Mouse (Mus musculus) fibroblast of lung, adult 2 months (primary cell): Measurements from ENCODE around the gene Nlgn1.

ENCODE experiments used
- DNase-seq: peaks from one replicate; pipeline ENCODE4 v3.0.0-alpha.2; 2011; ENCODE audit warnings: low read depth

The Nlgn1 gene

GRCm38 (mm10) chr3:26332400-26333238, at the start of gene Nlgn1:
Gene Nlgn1, minus strand, starts transcription at chr3:26332460.
- DNase-seq: no peak

- no peak for DNase-seq
Observed at GRCm38 (mm10) chr3:26378272-26378671, 46.0 kb upstream of the Nlgn1 start.

- no peak for DNase-seq
Observed at GRCm38 (mm10) chr3:26355082-26355481, 22.8 kb upstream of the Nlgn1 start.

GRCm38 (mm10) chr3:26354483-26355030, 22.3 kb upstream of the Nlgn1 start:
- no peak for DNase-seq

GRCm38 (mm10) chr3:26337495-26337894, 5.2 kb upstream of the Nlgn1 start:
- no peak for DNase-seq

GRCm38 (mm10) chr3:26333239-26333811, 1.1 kb upstream of the Nlgn1 start:
- DNase-seq: no peak

- no peak for DNase-seq
Observed at GRCm38 (mm10) chr3:26331177-26332061, 841 bp downstream of the Nlgn1 start.

GRCm38 (mm10) chr3:26330863-26331176, 1.4 kb downstream of the Nlgn1 start:
- DNase-seq: no peak

GRCm38 (mm10) chr3:26330019-26330418, 2.2 kb downstream of the Nlgn1 start:
- DNase-seq: no peak

- no peak for DNase-seq
Observed at GRCm38 (mm10) chr3:26324510-26324909, 7.8 kb downstream of the Nlgn1 start.

GRCm38 (mm10) chr3:26317397-26317796, 14.9 kb downstream of the Nlgn1 start:
- DNase-seq: no peak

GRCm38 (mm10) chr3:26297869-26298268, 34.4 kb downstream of the Nlgn1 start:
- no peak for DNase-seq

GRCm38 (mm10) chr3:26270894-26271795, 61.1 kb downstream of the Nlgn1 start:
- no peak for DNase-seq

- no peak for DNase-seq
Observed at GRCm38 (mm10) chr3:26246564-26246963, 85.7 kb downstream of the Nlgn1 start.

GRCm38 (mm10) chr3:26243274-26243673, 89.0 kb downstream of the Nlgn1 start:
- no peak for DNase-seq

GRCm38 (mm10) chr3:26230006-26230405, 102.3 kb downstream of the Nlgn1 start:
- no peak for DNase-seq

GRCm38 (mm10) chr3:26228827-26229226, 103.4 kb downstream of the Nlgn1 start:
- DNase-seq: no peak

- DNase-seq: no peak
Observed at GRCm38 (mm10) chr3:26228172-26228781, 104.0 kb downstream of the Nlgn1 start.

GRCm38 (mm10) chr3:26223500-26223899, 108.8 kb downstream of the Nlgn1 start:
- DNase-seq: no peak

GRCm38 (mm10) chr3:26216231-26216630, 116.0 kb downstream of the Nlgn1 start:
- no peak for DNase-seq

- DNase-seq: no peak
Observed at GRCm38 (mm10) chr3:26202702-26203101, 129.6 kb downstream of the Nlgn1 start.
